Mouse (Mus musculus) MN1 (cell line): ENCODE results near the gene Nutm1.

Experiments used
- DNase-seq: peaks from one replicate; pipeline ENCODE4 v3.0.0-alpha.2; 2016; ENCODE audit warnings: low spot score

Nutm1 gene

GRCm38 (mm10) chr2:112261748-112262653 is 2.9 kb upstream of the Nutm1 start, which contains the start of gene Nop10:
Nop10 (plus strand) TSS chr2:112261926.
- peak; percentile 90 for DNase-seq

- no peak for DNase-seq
Measured at GRCm38 (mm10) chr2:112254675-112255515, 4.2 kb downstream of the Nutm1 start.

- DNase-seq = no peak
Measured at GRCm38 (mm10) chr2:112249780-112250453, 9.2 kb downstream of the Nutm1 start.

- DNase-seq = no peak
Measured at GRCm38 (mm10) chr2:112247323-112247722, 11.8 kb downstream of the Nutm1 start.

GRCm38 (mm10) chr2:112246193-112246592 is 12.9 kb downstream of the Nutm1 start:
- no peak for DNase-seq

GRCm38 (mm10) chr2:112245307-112245706 is 13.8 kb downstream of the Nutm1 start:
- DNase-seq = no peak

- DNase-seq = no peak
Measured at GRCm38 (mm10) chr2:112241787-112242186, 17.3 kb downstream of the Nutm1 start.

GRCm38 (mm10) chr2:112239935-112240721 is 19.0 kb downstream of the Nutm1 start:
- DNase-seq = peak; percentile 50

- peak; percentile 91 for DNase-seq
Measured at GRCm38 (mm10) chr2:112239212-112239934, 19.7 kb downstream of the Nutm1 start, which contains the start of gene Lpcat4. Lpcat4 (plus strand) TSS chr2:112239468.

- DNase-seq = peak; percentile 14
Measured at GRCm38 (mm10) chr2:112238006-112238405, 21.1 kb downstream of the Nutm1 start.

GRCm38 (mm10) chr2:112236620-112237019 is 22.5 kb downstream of the Nutm1 start:
- no peak for DNase-seq

GRCm38 (mm10) chr2:112232623-112233022 is 26.5 kb downstream of the Nutm1 start:
- DNase-seq = no peak

- no peak for DNase-seq
Measured at GRCm38 (mm10) chr2:112224356-112224755, 34.7 kb downstream of the Nutm1 start.

GRCm38 (mm10) chr2:112222607-112223006 is 36.5 kb downstream of the Nutm1 start:
- DNase-seq = no peak

- DNase-seq = no peak
Measured at GRCm38 (mm10) chr2:112220880-112221279, 38.2 kb downstream of the Nutm1 start.

- no peak for DNase-seq
Measured at GRCm38 (mm10) chr2:112217614-112218013, 41.5 kb downstream of the Nutm1 start.

- DNase-seq = peak; percentile 22
Measured at GRCm38 (mm10) chr2:112215977-112216376, 43.1 kb downstream of the Nutm1 start.

- no peak for DNase-seq
Measured at GRCm38 (mm10) chr2:112210699-112211098, 48.4 kb downstream of the Nutm1 start.

- DNase-seq = no peak
Measured at GRCm38 (mm10) chr2:112210142-112210541, 48.9 kb downstream of the Nutm1 start.

GRCm38 (mm10) chr2:112203056-112203455 is 56.0 kb downstream of the Nutm1 start:
- DNase-seq = no peak
